Mouse (Mus musculus) forebrain, embryonic 16.5 days (tissue): Measurements from ENCODE around the gene Gm4491. TPM values are rescaled to one million over a fixed set of nuclear protein-coding genes. Genes with fewer than 3 reads are reported as not detected.

Source experiments
- ATAC-seq: fragments of 200-750 bp; cut with Nextera tagmentation; 2 replicates; pipeline ENCODE4 v1.8.0; 2017; ENCODE audit warnings: mild to moderate bottlenecking, moderate library complexity
- H3K27ac ChIP-seq: fragments of 300-500 bp; sonication (generic); 2 replicates; pipeline ENCODE4 v1.5.1; 2014; ENCODE audit warnings: low read length, control low read depth
- H3K27me3 ChIP-seq: fragments of 300-500 bp; sonication (generic); replicated peaks from 2 replicates; pipeline ENCODE4 v1.6.1; 2014; ENCODE audit warnings: low read length; ENCODE audit not compliant: control insufficient read depth, insufficient read depth
- H3K36me3 ChIP-seq: fragments of 300-500 bp; sonication (generic); 2 replicates; pipeline ENCODE4 v1.6.1; 2014; ENCODE audit not compliant: control insufficient read depth, insufficient read depth
- H3K4me1 ChIP-seq: fragments of 300-500 bp; sonication (generic); replicated peaks from 2 replicates; pipeline ENCODE4 v1.6.1; 2014; ENCODE audit warnings: low read length; ENCODE audit not compliant: control insufficient read depth, insufficient read depth
- H3K4me2 ChIP-seq: fragments of 300-500 bp; sonication (generic); 2 replicates; pipeline ENCODE4 v1.6.1; 2014; ENCODE audit warnings: mild to moderate bottlenecking, low read length, control low read depth
- H3K4me3 ChIP-seq: fragments of 300-500 bp; sonication (generic); replicated peaks from 2 replicates; pipeline ENCODE4 v1.5.1; 2014; ENCODE audit warnings: mild to moderate bottlenecking, low read length, control low read depth
- H3K9ac ChIP-seq: fragments of 300-500 bp; sonication (generic); replicated peaks from 2 replicates; pipeline ENCODE4 v1.6.1; 2014; ENCODE audit warnings: low read depth, low read length, control low read depth
- H3K9me3 ChIP-seq: fragments of 300-500 bp; sonication (generic); 2 replicates; pipeline ENCODE4 v1.6.1; 2016; ENCODE audit warnings: low read length; ENCODE audit not compliant: control insufficient read depth
- WGBS: fragments of 180-500 bp; shearing (Covaris S2); extraction: QIAGEN DNeasy Blood & Tissue Kit; methylation state at CpG from one replicate; pipeline ENCODE4 v1.1.7; 2014; 5-methylcytosine and 5-hydroxymethylcytosine counted together
- polyA plus RNA-seq: library from polyadenylated mRNA; unstranded; fragments of >200 nt; fragmentation: Nextera tagmentation; extraction: Ambion mirVana; gene quantifications from 2 replicates; pipeline ENCODE4 v1.2.1, GENCODE M21; 2015

Gene Gm4491
- not detected in 2 replicates for polyA plus RNA-seq

DNA sequence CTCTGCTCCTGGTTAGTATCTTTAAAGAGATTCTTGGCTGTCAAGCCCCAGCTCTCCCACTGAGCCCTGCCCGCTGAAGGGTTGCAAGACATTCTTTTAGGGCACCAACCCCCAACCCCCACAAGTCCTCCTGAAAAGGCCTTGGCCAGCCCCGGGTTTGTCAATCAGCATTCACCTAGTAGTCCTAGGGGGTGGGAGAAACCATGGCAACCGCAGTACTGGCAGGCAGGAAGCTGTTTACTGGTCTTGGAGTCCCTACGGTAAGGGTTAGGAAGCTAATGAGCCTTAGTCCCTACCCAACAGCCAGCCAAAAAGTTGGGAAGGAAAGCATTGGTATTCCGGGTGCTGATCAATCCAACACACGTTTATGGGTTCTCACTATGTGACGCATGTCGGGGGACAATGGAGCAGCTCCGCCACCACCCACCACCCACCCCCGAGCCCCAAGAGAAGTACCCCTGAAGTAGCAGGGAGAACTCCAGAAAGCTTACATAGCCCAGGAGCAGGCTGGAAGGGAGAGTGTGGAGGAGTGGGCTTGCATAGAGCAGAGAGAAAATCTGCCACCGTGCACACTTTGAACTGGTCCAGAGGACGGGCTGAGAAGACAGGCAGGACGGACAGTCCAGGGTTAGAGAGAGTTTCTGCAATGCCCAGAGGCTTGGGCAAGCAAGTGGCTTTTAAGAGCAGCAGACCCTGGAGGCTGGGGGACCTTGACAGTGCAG is at the start of gene Gm4491:
TSS of gene Gm4491 (minus strand) at position 61 of the 722 bp plus-strand sequence.
- 8% methylated on average over 13 of the region's 13 CpGs for WGBS
- H3K27ac ChIP-seq = no peak within 1 kb of the TSS
- no peak within 1 kb of the TSS for H3K4me3 ChIP-seq
- H3K27me3 ChIP-seq = no peaks in the 10 kb centered on the region
- H3K4me2 ChIP-seq = peak within 1 kb of the TSS; percentile 24
- no peak within 1 kb of the TSS; the same call in 1 of the 2 replicates for H3K9ac ChIP-seq
- H3K36me3 ChIP-seq = no peaks in the 10 kb centered on the region
- peaks cover 7% of the 10 kb centered on the region for H3K4me1 ChIP-seq
- H3K9me3 ChIP-seq = no peaks in the 10 kb centered on the region
- peak; percentile 90 for ATAC-seq

DNA sequence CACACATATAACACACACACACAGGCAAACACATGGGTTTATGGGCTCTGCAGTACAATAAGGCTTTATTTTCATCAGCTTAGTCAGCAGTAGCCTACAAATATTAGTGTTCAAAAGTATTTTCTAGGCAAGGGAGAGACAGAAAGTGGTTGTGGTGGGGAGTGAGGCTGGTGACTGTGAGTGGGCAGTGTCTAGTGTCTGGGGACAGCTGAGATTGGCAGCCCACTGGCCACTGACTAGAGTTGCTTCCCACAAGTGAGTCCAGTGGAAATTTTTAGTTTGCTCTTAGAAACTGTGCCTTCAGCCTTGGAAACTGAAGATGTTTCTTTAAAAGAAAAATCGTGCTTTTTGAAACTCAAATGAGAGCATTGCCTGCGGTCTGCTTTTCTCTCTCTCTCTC is 46.1 kb upstream of the Gm4491 start:
- Histone ChIP-seq H3K4me3 (no peak overlapping the region), H3K27me3 (no peaks in the 10 kb centered on the region), H3K4me2 (no peak overlapping the region), H3K27ac (no peak overlapping the region), H3K9ac (no peak overlapping the region), H3K9me3 (no peaks in the 10 kb centered on the region; the same call in 1 of the 2 replicates), H3K4me1 (no peaks in the 10 kb centered on the region), H3K36me3 (no peaks in the 10 kb centered on the region)
- WGBS = 66% methylated on average over 2 of the region's 2 CpGs
- ATAC-seq = no peak

- no peak; the same call in 1 of the 2 replicates for ATAC-seq
- 69% methylated on average over 4 of the region's 4 CpGs for WGBS
- Histone ChIP-seq H3K36me3 (no peaks in the 10 kb centered on the region), H3K27ac (no peak overlapping the region), H3K9ac (no peak overlapping the region), H3K4me2 (no peak overlapping the region), H3K27me3 (no peaks in the 10 kb centered on the region), H3K4me3 (no peak overlapping the region), H3K4me1 (no peaks in the 10 kb centered on the region), H3K9me3 (no peaks in the 10 kb centered on the region; the same call in 1 of the 2 replicates)
Measured at GRCm38 (mm10) chr14:57161201-57161600, 45.5 kb upstream of the Gm4491 start.

DNA sequence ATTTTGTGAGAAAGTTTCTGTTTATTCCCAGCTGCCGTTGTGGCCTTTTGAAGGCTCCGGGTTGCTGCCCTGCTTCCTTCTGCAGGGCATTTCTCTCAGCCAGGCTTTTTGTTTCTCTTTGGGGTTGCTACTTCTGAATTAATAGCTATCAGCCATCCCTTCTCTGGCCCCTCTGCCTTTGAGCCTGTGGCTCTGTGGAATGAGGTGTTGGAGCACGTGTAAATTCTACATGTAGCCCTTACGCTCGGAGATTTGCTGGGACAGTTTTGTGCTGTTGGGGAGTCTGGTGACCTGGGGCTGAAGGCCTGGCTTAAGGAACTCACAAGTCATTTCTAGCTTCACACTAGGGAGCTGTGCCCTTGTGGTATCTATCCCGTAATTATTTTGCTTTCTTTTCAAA is 39.2 kb upstream of the Gm4491 start:
- no peak overlapping the region for H3K4me3 ChIP-seq
- H3K27ac ChIP-seq = no peak overlapping the region
- H3K4me1 ChIP-seq = no peaks in the 10 kb centered on the region
- no peaks in the 10 kb centered on the region for H3K27me3 ChIP-seq
- no peak overlapping the region for H3K4me2 ChIP-seq
- WGBS = 37% methylated on average over 6 of the region's 6 CpGs
- no peaks in the 10 kb centered on the region; the same call in 1 of the 2 replicates for H3K9me3 ChIP-seq
- no peak for ATAC-seq
- H3K36me3 ChIP-seq = no peaks in the 10 kb centered on the region
- H3K9ac ChIP-seq = no peak overlapping the region

DNA sequence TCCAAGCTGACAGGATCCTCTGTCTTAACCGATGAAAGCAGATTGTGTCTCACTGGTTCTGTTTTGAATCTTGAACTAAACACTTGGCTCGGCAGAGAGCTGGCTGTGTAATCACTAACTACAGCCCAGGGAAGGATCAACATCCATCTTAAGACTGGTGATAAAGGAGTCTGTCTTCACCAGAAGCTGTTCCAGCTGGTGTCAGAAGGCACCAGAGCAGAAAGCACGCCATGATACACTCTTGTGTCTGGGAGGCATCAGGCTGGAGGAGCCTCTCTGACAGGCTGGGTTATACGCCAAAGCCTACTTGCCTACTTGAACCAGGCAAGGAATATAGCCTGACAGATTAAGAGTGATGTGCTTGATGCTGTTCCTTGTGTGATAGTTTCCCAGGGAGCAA is 30.1 kb upstream of the Gm4491 start:
- H3K36me3 ChIP-seq = no peaks in the 10 kb centered on the region
- H3K4me1 ChIP-seq = no peaks in the 10 kb centered on the region
- H3K27ac ChIP-seq = no peak overlapping the region
- no peaks in the 10 kb centered on the region for H3K27me3 ChIP-seq
- ATAC-seq = peak; percentile 77
- no peak overlapping the region for H3K4me2 ChIP-seq
- H3K4me3 ChIP-seq = no peak overlapping the region
- H3K9me3 ChIP-seq = no peaks in the 10 kb centered on the region
- H3K9ac ChIP-seq = no peak overlapping the region
- 55% methylated on average over 4 of the region's 4 CpGs for WGBS

DNA sequence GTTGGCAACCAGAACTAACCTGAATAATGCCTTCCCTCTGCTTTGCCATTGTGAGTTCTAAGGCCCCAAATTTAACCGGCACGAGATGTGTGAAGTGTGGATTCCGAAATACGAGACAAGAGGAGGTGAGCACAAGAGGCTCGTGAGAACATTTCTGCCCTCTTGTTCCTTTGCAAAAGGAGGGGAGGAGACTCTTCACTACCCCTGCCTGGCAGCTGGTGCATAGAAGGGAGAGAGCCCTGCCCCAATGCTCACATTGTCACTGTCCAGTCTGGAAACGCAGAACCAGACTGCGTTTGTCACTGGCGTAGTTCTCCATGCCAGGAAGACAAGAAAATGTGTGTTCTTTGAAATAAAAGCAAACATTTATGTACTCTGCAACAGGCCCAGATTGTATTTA is 19.6 kb upstream of the Gm4491 start:
- no peak overlapping the region for H3K4me2 ChIP-seq
- H3K4me1 ChIP-seq = peaks cover 12% of the 10 kb centered on the region
- no peaks in the 10 kb centered on the region for H3K36me3 ChIP-seq
- ATAC-seq = no peak
- H3K9me3 ChIP-seq = no peaks in the 10 kb centered on the region
- WGBS = 50% methylated on average over 8 of the region's 8 CpGs
- H3K27me3 ChIP-seq = peaks cover 24% of the 10 kb centered on the region
- no peak overlapping the region for H3K4me3 ChIP-seq
- H3K27ac ChIP-seq = no peak overlapping the region
- H3K9ac ChIP-seq = no peak overlapping the region

- H3K4me3 ChIP-seq = peak within 1 kb of the TSS; percentile 40
- 1% methylated on average over 33 of the region's 33 CpGs for WGBS
- H3K36me3 ChIP-seq = no peaks in the 10 kb centered on the region
- peaks cover 24% of the 10 kb centered on the region for H3K27me3 ChIP-seq
- peak; percentile 38; the same call in 1 of the 2 replicates for ATAC-seq
- H3K9me3 ChIP-seq = no peaks in the 10 kb centered on the region
- H3K4me1 ChIP-seq = peaks cover 12% of the 10 kb centered on the region
- peak within 1 kb of the TSS; percentile 63 for H3K4me2 ChIP-seq
- H3K9ac ChIP-seq = 0 out of 2 replicates have a peak within 1 kb of the TSS, but pooled peaks have one; percentile 10
- H3K27ac ChIP-seq = no peak within 1 kb of the TSS
Measured at GRCm38 (mm10) chr14:57133161-57133661, 17.5 kb upstream of the Gm4491 start, which contains the start of gene Gjb6. Gene Gjb6 (minus strand): TSS chr14:57133611.

- no peak for ATAC-seq
- Histone ChIP-seq H3K4me2 (no peak overlapping the region), H3K9me3 (no peaks in the 10 kb centered on the region), H3K9ac (no peak overlapping the region), H3K4me1 (peaks cover 2% of the 10 kb centered on the region; the same call in 1 of the 2 replicates), H3K36me3 (no peaks in the 10 kb centered on the region), H3K27ac (no peak overlapping the region), H3K4me3 (no peak overlapping the region), H3K27me3 (peaks cover 10% of the 10 kb centered on the region; the same call in 1 of the 2 replicates)
- 73% methylated on average over 4 of the region's 4 CpGs for WGBS
Measured at GRCm38 (mm10) chr14:57127383-57127782, 11.7 kb upstream of the Gm4491 start.

DNA sequence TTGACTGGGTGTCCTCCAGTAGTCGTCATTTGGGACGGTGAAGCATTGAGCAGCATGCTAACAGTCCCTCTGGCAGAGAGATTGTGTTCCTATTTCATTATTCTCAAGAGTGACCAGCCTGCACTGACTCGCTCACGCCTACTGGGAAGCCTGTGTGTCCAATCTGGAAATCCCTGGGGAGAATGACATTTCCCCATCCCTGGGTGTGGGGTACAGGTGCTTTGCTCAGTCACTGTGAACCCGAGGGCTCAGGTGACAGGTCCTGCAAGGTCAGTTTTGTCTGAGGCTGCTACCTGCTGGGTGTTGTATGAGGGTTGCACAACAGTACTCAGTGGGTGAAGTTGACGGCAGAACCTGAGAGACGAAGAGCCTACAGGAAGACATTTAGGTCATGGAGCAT is 6.6 kb upstream of the Gm4491 start:
- no peak for ATAC-seq
- Histone ChIP-seq H3K4me1 (no peaks in the 10 kb centered on the region), H3K4me2 (no peak overlapping the region), H3K27me3 (no peaks in the 10 kb centered on the region), H3K27ac (no peak overlapping the region), H3K9me3 (no peaks in the 10 kb centered on the region), H3K36me3 (no peaks in the 10 kb centered on the region), H3K4me3 (no peak overlapping the region), H3K9ac (no peak overlapping the region)
- WGBS = 85% methylated on average over 7 of the region's 7 CpGs
